Mouse (Mus musculus): ENCODE results near the gene Apoa2. TPM values are rescaled to one million over a fixed set of nuclear protein-coding genes. Genes with fewer than 3 reads are reported as not detected.

Gene Apoa2
- polyA plus RNA-seq, 1 experiment, result not detected

DNA sequence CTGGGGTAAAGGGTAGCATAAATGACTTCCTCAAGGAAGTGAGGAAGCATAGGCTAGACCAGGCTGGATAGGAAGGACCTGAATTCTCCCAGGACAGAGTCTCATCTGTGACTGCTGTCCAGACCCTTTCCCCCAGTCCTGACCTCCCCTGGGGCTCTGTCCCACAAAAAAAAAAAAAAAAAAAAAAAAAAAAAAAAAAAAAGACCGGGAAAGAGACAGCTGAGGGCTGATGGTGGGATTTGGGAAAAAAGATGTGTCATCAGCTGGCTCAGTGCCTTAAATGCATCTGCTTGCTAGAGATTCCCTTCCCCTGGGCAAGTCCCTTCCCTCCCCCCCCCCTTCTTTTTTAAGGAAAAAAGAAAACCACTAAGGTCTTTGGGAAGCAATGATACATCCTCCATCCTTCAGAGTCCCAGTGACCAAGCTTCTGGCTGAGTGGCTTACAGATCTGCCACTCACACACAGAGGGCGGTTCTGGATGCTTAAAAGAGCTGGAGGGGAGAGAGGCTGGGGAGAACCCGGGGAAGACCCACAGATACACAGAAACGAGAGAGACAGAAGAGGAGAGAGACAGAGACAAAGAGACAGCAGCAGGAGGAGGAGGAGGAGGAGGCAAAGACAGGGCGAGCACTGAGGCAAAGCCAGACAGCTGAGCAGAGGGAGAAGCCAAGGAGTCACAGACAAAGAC is 25.2 kb downstream of the Apoa2 start, which contains the start of gene Adamts4:
Adamts4 (plus strand) TSS at position 509 of the 688 bp plus-strand sequence.
- Histone ChIP-seq H3K79me2 (ENCODE audit: control insufficient read depth, insufficient read depth) (peaks cover 17% of the 10 kb centered on the region), H3K4me3 (peak within 1 kb of the TSS; percentile 51), H3K4me2 (ENCODE audit: low read depth) (peak within 1 kb of the TSS; percentile 98), H3ac (ENCODE audit: control insufficient read depth, insufficient read length) (no peak within 1 kb of the TSS), H3K36me3 (ENCODE audit: control insufficient read depth, insufficient read depth) (no peaks in the 10 kb centered on the region), H3K27me3 (ENCODE audit: control insufficient read depth, insufficient read depth, insufficient read length) (no peaks in the 10 kb centered on the region)
- TF ChIP-seq TCF12 (IDR thresholded peaks at IDR 0.05; ENCODE audit: insufficient read depth, poor library complexity, severe bottlenecking) (no peak), TCF3 (IDR thresholded peaks at IDR 0.05; ENCODE audit: insufficient read length, low read depth) (no peak), POLR2A (IDR thresholded peaks at IDR 0.05; ENCODE audit: insufficient read length, low read depth) (peak; percentile 68), POLR2AphosphoS2 (IDR thresholded peaks at IDR 0.05; ENCODE audit: insufficient read length, low read depth) (peak; percentile 78)

GRCm38 (mm10) chr1:171250680-171251593 is 26.1 kb downstream of the Apoa2 start, which contains the start of gene Ndufs2:
TSS of gene Ndufs2 (minus strand) at chr1:171251388.
- H3K27me3 ChIP-seq (ENCODE audit: control insufficient read depth, insufficient read depth, insufficient read length), result no peaks in the 10 kb centered on the region
- peak within 1 kb of the TSS; percentile 78 for H3K4me2 ChIP-seq (ENCODE audit: low read depth)
- H3K36me3 ChIP-seq (ENCODE audit: control insufficient read depth, insufficient read depth), result no peaks in the 10 kb centered on the region
- TF ChIP-seq REST (IDR thresholded peaks at IDR 0.05; ENCODE audit: insufficient read depth, insufficient read length), result no peak
- TF ChIP-seq POLR2A (IDR thresholded peaks at IDR 0.05; ENCODE audit: insufficient read length, low read depth), result peak; percentile 44
- TF ChIP-seq MYOG (IDR thresholded peaks at IDR 0.05; ENCODE audit: control insufficient read depth in 1 of 3, insufficient read depth in 1 of 3, insufficient read length in 2 of 3, low read depth in 2 of 3), result peak in 1 of 3 experiments; percentile 37
- H3K79me2 ChIP-seq (ENCODE audit: control insufficient read depth, insufficient read depth), result peaks cover 10% of the 10 kb centered on the region
- peak within 1 kb of the TSS; percentile 51 for H3K4me3 ChIP-seq
- H3ac ChIP-seq (ENCODE audit: control insufficient read depth, insufficient read length), result no peak within 1 kb of the TSS

- TF ChIP-seq TCF12 (IDR thresholded peaks at IDR 0.05; ENCODE audit: insufficient read depth, poor library complexity, severe bottlenecking) (no peak), MAX (IDR thresholded peaks at IDR 0.05; ENCODE audit: low read depth) (no peak), TCF3 (IDR thresholded peaks at IDR 0.05; ENCODE audit: insufficient read length, low read depth) (no peak), POLR2AphosphoS2 (IDR thresholded peaks at IDR 0.05; ENCODE audit: insufficient read length, low read depth) (peak; percentile 49), MYOG (IDR thresholded peaks at IDR 0.05; ENCODE audit: control insufficient read depth in 1 of 3, insufficient read depth in 1 of 3, insufficient read length in 2 of 3, low read depth in 2 of 3) (peak in 1 of 3 experiments; percentile 34), REST (IDR thresholded peaks at IDR 0.05; ENCODE audit: insufficient read depth, insufficient read length) (no peak), MYOD1 (IDR thresholded peaks at IDR 0.05; ENCODE audit: control insufficient read depth in 1 of 3, insufficient read length in 2 of 3, low read depth in 2 of 3) (peak in 1 of 3 experiments; percentile 12), POLR2A (IDR thresholded peaks at IDR 0.05; ENCODE audit: insufficient read length, low read depth) (peak; percentile 60), E2F4 (IDR thresholded peaks at IDR 0.05; ENCODE audit: insufficient read depth) (no peak), SRF (IDR thresholded peaks at IDR 0.05; ENCODE audit: control insufficient read depth, insufficient read length, low read depth) (no peak), CEBPB (IDR thresholded peaks at IDR 0.05; ENCODE audit: insufficient read depth, poor library complexity, severe bottlenecking) (no peak), USF1 (IDR thresholded peaks at IDR 0.05; ENCODE audit: low read depth) (no peak)
Measured at GRCm38 (mm10) chr1:171251594-171252324, 26.9 kb downstream of the Apoa2 start.

DNA sequence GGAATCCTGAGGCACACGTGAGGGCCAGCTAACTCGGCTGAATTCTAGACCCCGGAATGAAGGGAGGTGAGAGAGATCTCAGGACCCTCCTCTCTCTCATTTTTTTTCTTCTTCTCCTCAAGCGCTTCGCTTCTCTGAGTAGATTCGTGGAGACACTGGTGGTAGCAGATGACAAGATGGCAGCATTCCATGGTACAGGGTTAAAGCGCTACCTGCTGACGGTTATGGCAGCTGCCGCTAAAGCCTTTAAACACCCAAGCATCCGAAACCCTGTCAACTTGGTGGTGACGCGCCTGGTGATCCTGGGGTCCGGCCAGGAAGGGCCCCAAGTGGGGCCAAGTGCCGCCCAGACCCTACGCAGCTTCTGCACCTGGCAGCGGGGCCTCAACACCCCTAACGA is 27.6 kb downstream of the Apoa2 start:
- no peaks in the 10 kb centered on the region for H3K79me2 ChIP-seq (ENCODE audit: control insufficient read depth, insufficient read depth)
- H3K27me3 ChIP-seq (ENCODE audit: control insufficient read depth, insufficient read depth, insufficient read length), result no peaks in the 10 kb centered on the region
- H3K4me3 ChIP-seq, result peak overlapping the region; percentile 51
- TF ChIP-seq POLR2A (IDR thresholded peaks at IDR 0.05; ENCODE audit: insufficient read length, low read depth), result no peak
- TF ChIP-seq MAX (IDR thresholded peaks at IDR 0.05; ENCODE audit: low read depth), result no peak
- no peak for TF ChIP-seq TCF3 (IDR thresholded peaks at IDR 0.05; ENCODE audit: insufficient read length, low read depth)
- no peak for TF ChIP-seq MYOG (IDR thresholded peaks at IDR 0.05; ENCODE audit: control insufficient read depth in 1 of 3, insufficient read depth in 1 of 3, insufficient read length in 2 of 3, low read depth in 2 of 3)
- TF ChIP-seq TCF12 (IDR thresholded peaks at IDR 0.05; ENCODE audit: insufficient read depth, poor library complexity, severe bottlenecking), result no peak
- TF ChIP-seq CEBPB (IDR thresholded peaks at IDR 0.05; ENCODE audit: insufficient read depth, poor library complexity, severe bottlenecking), result no peak
- no peak for TF ChIP-seq SRF (IDR thresholded peaks at IDR 0.05; ENCODE audit: control insufficient read depth, insufficient read length, low read depth)
- no peak for TF ChIP-seq REST (IDR thresholded peaks at IDR 0.05; ENCODE audit: insufficient read depth, insufficient read length)
- no peak for TF ChIP-seq MYOD1 (IDR thresholded peaks at IDR 0.05; ENCODE audit: control insufficient read depth in 1 of 3, insufficient read length in 2 of 3, low read depth in 2 of 3)
- no peak for TF ChIP-seq POLR2AphosphoS2 (IDR thresholded peaks at IDR 0.05; ENCODE audit: insufficient read length, low read depth)
- no peak for TF ChIP-seq USF1 (IDR thresholded peaks at IDR 0.05; ENCODE audit: low read depth)
- no peak for TF ChIP-seq E2F4 (IDR thresholded peaks at IDR 0.05; ENCODE audit: insufficient read depth)
- no peaks in the 10 kb centered on the region for H3K36me3 ChIP-seq (ENCODE audit: control insufficient read depth, insufficient read depth)
- no peak overlapping the region for H3ac ChIP-seq (ENCODE audit: control insufficient read depth, insufficient read length)
- H3K4me2 ChIP-seq (ENCODE audit: low read depth), result peak overlapping the region; percentile 78

More at GRCm38 (mm10) chr1:171251594-171252324, 26.9 kb downstream of the Apoa2 start:
- Histone ChIP-seq H3K36me3 (ENCODE audit: control insufficient read depth, insufficient read depth) (no peaks in the 10 kb centered on the region), H3K4me3 (peak overlapping the region; percentile 51), H3ac (ENCODE audit: control insufficient read depth, insufficient read length) (no peak overlapping the region), H3K79me2 (ENCODE audit: control insufficient read depth, insufficient read depth) (peaks cover 2% of the 10 kb centered on the region), H3K4me2 (ENCODE audit: low read depth) (peak overlapping the region; percentile 78), H3K27me3 (ENCODE audit: control insufficient read depth, insufficient read depth, insufficient read length) (no peaks in the 10 kb centered on the region)

Measured in myocyte (in vitro differentiated cells).